Mouse (Mus musculus) lung, embryonic 15.5 days (tissue): ENCODE data around the gene Tmem223. TPM values are rescaled to one million over a fixed set of nuclear protein-coding genes. Genes with fewer than 3 reads are reported as not detected.

Experiments
- ATAC-seq: fragments of 200-750 bp; cut with Nextera tagmentation; 2 replicates; pipeline ENCODE4 v1.8.0; 2017; ENCODE audit warnings: moderate number of reproducible peaks, borderline replicate concordance; ENCODE audit not compliant: low FRiP score, low TSS enrichment; ENCODE audit errors: extremely low read depth
- H3K27ac ChIP-seq: fragments of 300-500 bp; sonication (generic); 2 replicates; pipeline ENCODE4 v1.5.1; 2015; ENCODE audit warnings: moderate library complexity, mild to moderate bottlenecking, inconsistent platforms
- H3K27me3 ChIP-seq: fragments of 300-500 bp; sonication (generic); 2 replicates; pipeline ENCODE4 v1.6.1; 2015; ENCODE audit warnings: inconsistent platforms
- H3K36me3 ChIP-seq: fragments of 300-500 bp; sonication (generic); 2 replicates; pipeline ENCODE4 v1.6.1; 2015; ENCODE audit warnings: inconsistent platforms
- H3K4me1 ChIP-seq: fragments of 300-500 bp; sonication (generic); 2 replicates; pipeline ENCODE4 v1.6.1; 2015; ENCODE audit warnings: inconsistent platforms
- H3K4me2 ChIP-seq: fragments of 300-500 bp; sonication (generic); 2 replicates; pipeline ENCODE4 v1.6.1; 2015; ENCODE audit warnings: inconsistent platforms, mild to moderate bottlenecking, moderate library complexity
- H3K4me3 ChIP-seq: fragments of 300-500 bp; sonication (generic); 2 replicates; pipeline ENCODE4 v1.5.1; 2015; ENCODE audit warnings: mild to moderate bottlenecking, inconsistent platforms
- H3K9ac ChIP-seq: fragments of 300-500 bp; sonication (generic); 2 replicates; pipeline ENCODE4 v1.6.1; 2015; ENCODE audit warnings: inconsistent platforms
- H3K9me3 ChIP-seq: fragments of 300-500 bp; sonication (generic); 2 replicates; pipeline ENCODE4 v1.6.1; 2016; ENCODE audit warnings: inconsistent platforms
- WGBS: fragments of 180-500 bp; shearing (Covaris S2); methylation state at CpG from one replicate; pipeline ENCODE4 v1.1.7; 2015; 5-methylcytosine and 5-hydroxymethylcytosine counted together
- polyA plus RNA-seq: library from polyadenylated mRNA; unstranded; fragments of >200 nt; fragmentation: Nextera tagmentation; extraction: Ambion mirVana; gene quantifications from 2 replicates; pipeline ENCODE4 v1.2.1, GENCODE M21; 2015

Tmem223 gene
- 181 and 197 TPM in 2 replicates for polyA plus RNA-seq

DNA sequence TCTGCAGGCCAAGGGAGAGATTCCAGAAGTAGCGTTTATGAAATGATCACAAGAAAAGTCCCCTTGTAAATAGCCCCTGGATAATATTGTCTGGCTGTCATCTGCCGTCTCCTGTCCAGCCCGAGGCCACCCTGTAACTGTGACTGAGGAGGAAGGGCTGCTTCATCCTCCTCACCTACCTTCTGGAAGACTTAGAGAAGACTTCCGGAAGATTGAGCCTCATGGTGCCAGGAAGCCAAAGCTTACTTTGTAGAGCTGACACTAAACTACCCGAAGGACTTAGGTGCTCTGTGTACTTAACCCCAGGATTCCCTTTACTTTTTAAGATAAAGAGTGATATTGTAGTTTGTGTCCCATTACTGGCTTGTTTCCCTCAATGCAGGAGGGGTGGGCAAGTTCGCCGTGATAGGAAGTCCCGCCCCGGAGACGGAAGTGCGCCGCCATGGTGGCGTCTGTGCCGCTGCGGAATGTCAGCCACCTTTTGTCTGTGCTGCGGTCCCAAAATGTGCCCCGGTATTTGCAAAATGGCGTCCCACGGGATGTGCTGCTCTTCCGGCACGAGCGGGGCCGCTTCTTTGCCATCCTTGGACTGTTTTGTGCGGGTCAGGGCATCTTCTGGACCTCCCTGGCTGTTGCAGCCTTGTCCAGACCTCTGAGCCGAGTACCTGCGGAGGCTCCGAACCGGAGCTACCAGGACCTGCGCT, at the start of gene Tmem223:
Gene Tmem223 (plus strand): TSS at position 430 of the 704 bp plus-strand sequence.
- no peaks in the 10 kb centered on the region for H3K9me3 ChIP-seq
- 19% methylated on average over 29 of the region's 29 CpGs for WGBS
- ATAC-seq, result peak; percentile 44; the same call in 1 of the 2 replicates
- H3K4me3 ChIP-seq, result peak within 1 kb of the TSS; percentile 84
- H3K36me3 ChIP-seq, result peaks cover 52% of the 10 kb centered on the region
- no peaks in the 10 kb centered on the region for H3K27me3 ChIP-seq
- H3K27ac ChIP-seq, result peak within 1 kb of the TSS; percentile 89
- peak within 1 kb of the TSS; percentile 59 for H3K4me2 ChIP-seq
- peak within 1 kb of the TSS; percentile 95 for H3K9ac ChIP-seq
- H3K4me1 ChIP-seq, result peaks cover 31% of the 10 kb centered on the region

GRCm38 (mm10) chr19:8721378-8721777, 49.4 kb upstream of the Tmem223 start:
- Histone ChIP-seq H3K4me1 (peaks cover 32% of the 10 kb centered on the region), H3K9ac (no peak overlapping the region), H3K4me2 (no peak overlapping the region), H3K27ac (no peak overlapping the region), H3K27me3 (no peaks in the 10 kb centered on the region), H3K36me3 (peaks cover 21% of the 10 kb centered on the region), H3K9me3 (no peaks in the 10 kb centered on the region), H3K4me3 (no peak overlapping the region)
- 46% methylated on average over 1 of the region's 1 CpGs for WGBS
- ATAC-seq, result no peak

DNA sequence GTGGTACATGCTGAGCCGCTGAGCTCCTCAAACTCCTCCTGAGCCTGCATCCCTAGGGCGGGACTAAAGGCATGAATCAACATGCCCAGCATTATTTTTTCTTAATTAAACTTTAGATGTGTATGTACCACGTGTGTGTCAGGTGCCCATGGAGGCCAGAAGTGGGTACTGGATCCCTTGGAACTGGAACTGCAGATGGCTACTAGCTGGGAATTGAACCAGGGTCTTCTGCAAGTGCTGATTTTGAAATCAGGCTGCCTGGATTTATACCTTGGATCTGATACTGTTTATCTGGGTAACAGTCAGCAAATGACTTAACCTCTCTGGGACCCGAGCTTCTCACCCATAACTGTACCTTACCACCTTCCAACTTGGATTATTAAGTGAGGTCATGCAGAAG, 48.8 kb upstream of the Tmem223 start:
- Histone ChIP-seq H3K4me3 (peak overlapping the region; percentile 70), H3K9me3 (no peaks in the 10 kb centered on the region), H3K9ac (peak overlapping the region; percentile 77), H3K4me2 (peak overlapping the region; percentile 61), H3K36me3 (peaks cover 27% of the 10 kb centered on the region), H3K27ac (peak overlapping the region; percentile 96; the same call in 1 of the 2 replicates), H3K4me1 (peaks cover 32% of the 10 kb centered on the region), H3K27me3 (no peaks in the 10 kb centered on the region)
- no peak for ATAC-seq
- WGBS, result 54% methylated on average over 4 of the region's 4 CpGs

- under 1% methylated on average over 5 of the region's 5 CpGs for WGBS
- H3K4me2 ChIP-seq, result peak overlapping the region; percentile 61
- H3K9ac ChIP-seq, result peak overlapping the region; percentile 77
- no peak for ATAC-seq
- H3K27me3 ChIP-seq, result no peaks in the 10 kb centered on the region
- peaks cover 32% of the 10 kb centered on the region for H3K4me1 ChIP-seq
- peaks cover 28% of the 10 kb centered on the region for H3K36me3 ChIP-seq
- H3K27ac ChIP-seq, result peak overlapping the region; percentile 96
- H3K9me3 ChIP-seq, result no peaks in the 10 kb centered on the region
- peak overlapping the region; percentile 70 for H3K4me3 ChIP-seq
Measured at GRCm38 (mm10) chr19:8722559-8722906, 48.3 kb upstream of the Tmem223 start.

DNA sequence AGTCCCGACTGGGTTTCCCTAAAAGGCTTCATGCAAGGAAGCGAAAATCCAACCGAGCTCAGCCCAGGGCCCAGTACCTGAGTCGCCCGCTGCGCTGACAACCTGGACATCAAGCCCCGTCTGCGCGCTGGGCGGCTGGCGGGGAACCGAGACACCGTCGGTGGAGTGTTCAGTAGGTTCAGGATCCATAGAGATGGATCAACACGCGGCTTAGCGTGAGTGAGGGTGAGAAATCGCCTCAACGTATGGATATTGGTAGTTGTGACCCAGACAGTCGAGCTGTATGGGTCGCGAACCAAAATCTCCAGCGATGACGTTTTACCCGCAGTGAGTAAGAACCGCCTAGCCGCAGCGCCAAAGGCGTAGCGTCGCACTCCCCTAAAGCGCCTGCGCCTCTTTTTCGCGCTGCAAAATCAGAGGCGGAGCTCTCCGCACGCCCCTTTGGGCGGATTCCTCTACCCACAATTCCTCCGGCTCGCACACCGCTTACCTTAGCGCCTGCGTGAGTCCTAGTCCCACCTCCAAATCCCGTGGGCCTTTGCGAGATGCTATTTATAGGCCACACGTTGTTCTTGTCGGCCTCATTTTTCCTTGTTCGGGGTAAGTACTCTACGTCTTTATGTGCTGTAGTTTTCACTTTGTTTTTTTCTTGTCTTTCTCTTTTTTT, 47.8 kb upstream of the Tmem223 start, which contains the start of gene Slc3a2:
Gene Slc3a2 (minus strand): TSS at position 463 of the 667 bp plus-strand sequence.
- under 1% methylated on average over 50 of the region's 50 CpGs for WGBS
- H3K4me1 ChIP-seq, result peaks cover 32% of the 10 kb centered on the region
- H3K36me3 ChIP-seq, result peaks cover 28% of the 10 kb centered on the region
- H3K9me3 ChIP-seq, result no peaks in the 10 kb centered on the region
- H3K4me2 ChIP-seq, result peak within 1 kb of the TSS; percentile 67
- H3K27ac ChIP-seq, result peak within 1 kb of the TSS; percentile 96
- no peaks in the 10 kb centered on the region for H3K27me3 ChIP-seq
- peak within 1 kb of the TSS; percentile 70 for H3K4me3 ChIP-seq
- ATAC-seq, result peak; percentile 96
- peak within 1 kb of the TSS; percentile 91 for H3K9ac ChIP-seq

GRCm38 (mm10) chr19:8723574-8724346, 47.0 kb upstream of the Tmem223 start:
- WGBS, result under 1% methylated on average over 20 of the region's 20 CpGs
- Histone ChIP-seq H3K27me3 (no peaks in the 10 kb centered on the region), H3K4me3 (peak overlapping the region; percentile 70), H3K36me3 (peaks cover 28% of the 10 kb centered on the region), H3K9me3 (no peaks in the 10 kb centered on the region), H3K27ac (peak overlapping the region; percentile 86), H3K4me1 (peaks cover 32% of the 10 kb centered on the region), H3K9ac (peak overlapping the region; percentile 91), H3K4me2 (peak overlapping the region; percentile 67)
- ATAC-seq, result no peak

DNA sequence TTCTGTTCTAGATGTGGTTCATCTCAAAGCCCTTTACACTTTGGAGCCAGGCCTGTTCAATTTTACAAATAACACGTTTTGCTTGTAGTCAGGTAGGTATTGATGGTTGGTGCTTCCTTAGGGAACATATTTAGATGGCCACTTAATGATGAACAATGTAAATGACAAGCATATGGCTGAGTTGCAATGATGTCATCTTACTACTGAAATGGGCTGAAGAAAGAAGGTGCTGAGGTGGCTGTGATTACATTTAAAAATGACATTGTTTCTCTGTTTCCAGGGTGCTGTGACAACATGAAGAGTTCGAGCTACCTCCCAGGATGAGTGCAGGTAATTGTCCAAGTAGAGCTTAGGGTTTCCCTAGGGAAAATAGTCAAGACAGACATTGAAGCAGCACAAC, 46.4 kb upstream of the Tmem223 start:
- Histone ChIP-seq H3K4me2 (peak overlapping the region; percentile 67), H3K4me1 (peaks cover 32% of the 10 kb centered on the region), H3K36me3 (peaks cover 28% of the 10 kb centered on the region), H3K27ac (peak overlapping the region; percentile 86), H3K4me3 (peak overlapping the region; percentile 70), H3K9me3 (no peaks in the 10 kb centered on the region), H3K27me3 (no peaks in the 10 kb centered on the region), H3K9ac (peak overlapping the region; percentile 91)
- ATAC-seq, result no peak
- WGBS, result 4% methylated on average over 2 of the region's 2 CpGs

- H3K4me3 ChIP-seq, result peak overlapping the region; percentile 70
- H3K9me3 ChIP-seq, result no peaks in the 10 kb centered on the region
- 30% methylated on average over 4 of the region's 4 CpGs for WGBS
- peaks cover 28% of the 10 kb centered on the region for H3K36me3 ChIP-seq
- no peak for ATAC-seq
- peak overlapping the region; percentile 86; the same call in 1 of the 2 replicates for H3K27ac ChIP-seq
- H3K4me2 ChIP-seq, result peak overlapping the region; percentile 67
- H3K4me1 ChIP-seq, result peaks cover 32% of the 10 kb centered on the region
- H3K9ac ChIP-seq, result peak overlapping the region; percentile 91
- H3K27me3 ChIP-seq, result no peaks in the 10 kb centered on the region
Measured at GRCm38 (mm10) chr19:8725081-8725613, 45.6 kb upstream of the Tmem223 start.

- Histone ChIP-seq H3K9me3 (no peaks in the 10 kb centered on the region), H3K27me3 (no peaks in the 10 kb centered on the region), H3K27ac (no peak overlapping the region), H3K36me3 (peaks cover 28% of the 10 kb centered on the region), H3K4me1 (peaks cover 28% of the 10 kb centered on the region), H3K4me3 (no peak overlapping the region), H3K9ac (no peak overlapping the region), H3K4me2 (no peak overlapping the region)
- no peak for ATAC-seq
- WGBS, result 15% methylated on average over 3 of the region's 3 CpGs
Measured at GRCm38 (mm10) chr19:8726609-8727390, 44.0 kb upstream of the Tmem223 start.

DNA sequence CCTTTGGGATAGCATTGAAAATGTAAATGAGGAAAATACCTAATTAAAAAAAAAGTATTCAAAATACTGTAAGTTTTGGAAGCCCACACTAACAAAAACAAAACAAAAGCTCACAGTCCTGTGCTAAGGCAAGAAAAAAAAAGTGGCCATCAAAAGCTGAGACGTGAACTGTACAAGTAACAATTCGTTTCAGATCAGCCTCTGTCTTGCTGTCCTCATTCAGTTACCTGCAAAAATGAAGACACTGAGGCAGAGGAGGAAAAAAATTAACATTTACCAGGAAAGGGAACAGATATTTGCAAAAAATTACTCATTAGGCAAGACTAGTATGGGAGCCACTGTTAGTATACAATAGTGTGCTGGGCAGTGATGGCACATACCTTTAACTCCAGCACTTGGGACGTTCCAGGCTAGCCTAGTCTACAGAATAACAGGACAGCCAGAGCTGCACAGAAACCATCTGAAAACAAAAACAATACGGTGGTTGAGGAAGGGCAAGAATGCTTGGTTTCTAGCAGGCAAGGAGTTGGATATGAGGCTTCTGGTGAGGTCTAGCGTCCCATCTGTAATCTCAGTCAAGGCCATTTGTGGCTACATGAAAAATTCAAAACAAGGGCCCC, 43.2 kb upstream of the Tmem223 start:
- Histone ChIP-seq H3K27ac (no peak overlapping the region), H3K36me3 (peaks cover 28% of the 10 kb centered on the region), H3K4me3 (no peak overlapping the region), H3K4me1 (peaks cover 22% of the 10 kb centered on the region), H3K27me3 (no peaks in the 10 kb centered on the region), H3K9ac (no peak overlapping the region), H3K4me2 (no peak overlapping the region), H3K9me3 (no peaks in the 10 kb centered on the region)
- ATAC-seq, result no peak
- 13% methylated on average over 5 of the region's 5 CpGs for WGBS
